Mouse (Mus musculus) right cerebral cortex, postnatal 4 days (tissue): Measurements from ENCODE around the gene Ralgapa1.
"Not testable (repeated sequence)": the region's sequence is repeated elsewhere in the genome, so short reads cannot be mapped to it uniquely, and the experiment has no call there.

Experiments used
- DNase-seq: peaks from one replicate; pipeline ENCODE4 v3.0.0-alpha.2; 2022

The Ralgapa1 gene

GRCm38 (mm10) chr12:55798745-55799144 lies 22.2 kb downstream of the Ralgapa1 start:
- no peak for DNase-seq

- DNase-seq: no peak
Observed at GRCm38 (mm10) chr12:55797103-55797502, 23.9 kb downstream of the Ralgapa1 start.

- not testable (repeated sequence) for DNase-seq
Observed at GRCm38 (mm10) chr12:55794485-55794884, 26.5 kb downstream of the Ralgapa1 start.

- no peak for DNase-seq
Observed at GRCm38 (mm10) chr12:55785252-55785651, 35.7 kb downstream of the Ralgapa1 start.

- no peak for DNase-seq
Observed at GRCm38 (mm10) chr12:55782662-55783061, 38.3 kb downstream of the Ralgapa1 start.

- peak; percentile 11 for DNase-seq
Observed at GRCm38 (mm10) chr12:55778301-55778700, 42.7 kb downstream of the Ralgapa1 start.

- DNase-seq: no peak
Observed at GRCm38 (mm10) chr12:55777356-55777755, 43.6 kb downstream of the Ralgapa1 start.

GRCm38 (mm10) chr12:55774316-55774715 lies 46.7 kb downstream of the Ralgapa1 start:
- DNase-seq: no peak

- no peak for DNase-seq
Observed at GRCm38 (mm10) chr12:55720319-55720718, 100.6 kb downstream of the Ralgapa1 start.

GRCm38 (mm10) chr12:55705881-55706280 lies 115.1 kb downstream of the Ralgapa1 start:
- no peak for DNase-seq

GRCm38 (mm10) chr12:55666699-55667098 lies 154.3 kb downstream of the Ralgapa1 start:
- DNase-seq: no peak

- not testable (repeated sequence) for DNase-seq
Observed at GRCm38 (mm10) chr12:55663194-55663593, 157.8 kb downstream of the Ralgapa1 start.

GRCm38 (mm10) chr12:55648011-55648525 lies 172.9 kb downstream of the Ralgapa1 start:
- no peak for DNase-seq

- DNase-seq: no peak
Observed at GRCm38 (mm10) chr12:55626711-55627110, 194.3 kb downstream of the Ralgapa1 start.

GRCm38 (mm10) chr12:55623254-55623653 lies 197.7 kb downstream of the Ralgapa1 start:
- no peak for DNase-seq

GRCm38 (mm10) chr12:55622615-55623245 lies 198.2 kb downstream of the Ralgapa1 start:
- DNase-seq: peak; percentile 20

- DNase-seq: no peak
Observed at GRCm38 (mm10) chr12:55620321-55620720, 200.6 kb downstream of the Ralgapa1 start.

- DNase-seq: no peak
Observed at GRCm38 (mm10) chr12:55610812-55611211, 210.2 kb downstream of the Ralgapa1 start.

GRCm38 (mm10) chr12:55607902-55608301 lies 213.1 kb downstream of the Ralgapa1 start:
- no peak for DNase-seq

- DNase-seq: no peak
Observed at GRCm38 (mm10) chr12:55604411-55604810, 216.6 kb downstream of the Ralgapa1 start.

- peak; percentile 9 for DNase-seq
Observed at GRCm38 (mm10) chr12:55600503-55600994, 220.4 kb downstream of the Ralgapa1 start.

- peak; percentile 39 for DNase-seq
Observed at GRCm38 (mm10) chr12:55599639-55600502, 221.1 kb downstream of the Ralgapa1 start.

GRCm38 (mm10) chr12:55598887-55599561 lies 221.9 kb downstream of the Ralgapa1 start, which contains the start of gene Insm2:
Gene Insm2 (plus strand): TSS chr12:55599427.
- peak; percentile 41 for DNase-seq
